Mouse (Mus musculus): ENCODE data around the gene Bglap.

DNA sequence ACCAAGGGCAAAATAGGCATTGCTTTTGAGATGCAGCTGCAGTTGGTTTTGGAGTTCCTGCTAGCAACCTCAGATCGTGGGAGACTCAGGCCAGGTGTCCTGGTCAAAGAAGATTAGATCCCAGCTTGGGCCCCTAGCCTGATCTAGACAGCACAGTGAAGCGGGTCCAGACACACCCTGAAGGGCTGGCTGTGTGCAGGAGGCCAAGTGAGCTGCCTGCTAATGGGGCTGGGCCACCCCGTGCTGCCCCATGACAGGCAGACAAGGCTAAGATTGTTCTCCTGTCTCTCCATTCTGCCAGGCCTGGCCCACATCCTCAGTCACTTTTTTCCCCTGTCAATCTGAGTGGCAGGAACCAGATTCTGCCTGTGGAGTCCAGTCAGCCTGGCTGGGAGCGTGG lies 20.6 kb downstream of the Bglap start:
- TF ChIP-seq CTCF (IDR thresholded peaks at IDR 0.05; ENCODE audit: extremely low read depth, insufficient read depth, insufficient read length, insufficient replicate concordance), result no peak
- no peak for TF ChIP-seq POLR2A (IDR thresholded peaks at IDR 0.05; ENCODE audit: low read depth, low read length)
